Mouse (Mus musculus) cerebellum, adult (tissue): ENCODE results near the gene Ptov1.

Experiments used
- ATAC-seq: cut with Nextera tagmentation; 2 replicates; pipeline ENCODE4 v1.9.2; 2017; ENCODE audit warnings: mild to moderate bottlenecking, moderate library complexity, mixed read lengths; ENCODE audit not compliant: insufficient number of reproducible peaks, low FRiP score, low TSS enrichment

Ptov1 gene

GRCm38 (mm10) chr7:44846804-44847203 is 22.8 kb downstream of the Ptov1 start:
- no peak for ATAC-seq

GRCm38 (mm10) chr7:44845006-44845405 is 24.6 kb downstream of the Ptov1 start:
- ATAC-seq, result no peak

DNA sequence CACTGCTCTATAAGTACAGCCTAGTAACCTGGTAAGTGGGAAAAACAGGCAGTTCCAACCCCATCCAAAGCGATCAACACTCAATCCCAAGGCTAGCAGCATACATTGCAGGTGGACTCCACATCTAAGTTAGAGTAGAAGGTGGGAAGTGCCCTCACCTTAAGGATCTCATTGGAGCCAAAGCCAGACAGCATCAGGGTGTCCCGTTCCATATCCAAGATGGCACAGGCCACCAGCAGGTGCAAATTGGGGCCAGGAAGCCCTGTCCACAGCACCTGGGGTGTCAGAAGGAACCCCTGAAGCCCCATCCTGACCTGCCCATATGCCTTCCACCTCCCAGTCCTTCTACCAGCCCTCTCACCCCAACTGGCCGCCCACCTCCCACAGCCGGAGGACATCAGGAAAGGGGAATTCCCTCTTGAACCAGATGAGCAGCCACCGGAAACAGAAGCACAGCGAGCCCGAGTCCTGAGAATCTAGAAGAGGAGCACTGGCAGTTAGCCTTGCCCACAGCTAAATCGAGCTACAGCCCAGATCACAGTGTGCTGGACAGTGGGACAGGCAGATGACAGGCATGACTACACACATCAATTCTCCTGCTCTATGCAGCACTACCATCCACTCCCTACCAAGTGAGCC is 27.6 kb downstream of the Ptov1 start:
- no peak for ATAC-seq

DNA sequence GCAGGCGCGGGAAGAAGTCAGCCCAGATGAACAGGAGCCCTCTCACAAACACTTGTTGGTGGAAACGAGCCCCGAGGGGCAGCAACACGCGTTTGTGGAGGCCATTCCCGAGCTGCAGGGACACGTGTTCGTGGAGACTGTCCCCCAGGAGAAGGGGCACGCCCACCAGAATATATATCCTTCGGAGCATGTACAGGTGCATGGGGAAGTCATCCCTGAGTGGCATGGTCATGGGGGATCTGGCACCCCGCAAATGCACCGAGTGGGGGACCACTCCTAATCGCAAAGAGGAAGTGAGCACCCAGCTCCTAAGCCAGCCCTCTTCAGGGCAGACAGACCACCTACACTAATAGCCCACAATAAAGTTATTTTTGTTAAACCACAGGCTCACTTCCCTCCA is 29.2 kb downstream of the Ptov1 start:
- ATAC-seq, result no peak

- no peak for ATAC-seq
Observed at GRCm38 (mm10) chr7:44839491-44840191, 29.9 kb downstream of the Ptov1 start.

DNA sequence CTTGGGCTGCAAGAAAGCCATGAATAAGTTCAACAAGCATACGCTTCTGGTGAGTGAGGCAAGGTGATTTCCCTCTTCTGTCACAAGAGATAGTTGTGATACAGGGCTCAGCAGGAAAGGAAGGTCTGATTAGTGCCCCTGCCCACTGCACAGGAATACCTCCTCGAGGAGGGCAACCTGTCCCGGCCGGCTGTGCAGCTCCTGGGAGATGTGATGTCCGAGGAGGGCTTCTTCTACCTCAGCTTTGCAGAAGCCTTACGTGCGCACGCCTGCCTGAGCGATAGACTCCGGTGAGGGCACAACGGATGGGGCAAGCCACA is 30.5 kb downstream of the Ptov1 start:
- ATAC-seq, result no peak

GRCm38 (mm10) chr7:44838073-44838472 is 31.5 kb downstream of the Ptov1 start:
- ATAC-seq, result no peak

DNA sequence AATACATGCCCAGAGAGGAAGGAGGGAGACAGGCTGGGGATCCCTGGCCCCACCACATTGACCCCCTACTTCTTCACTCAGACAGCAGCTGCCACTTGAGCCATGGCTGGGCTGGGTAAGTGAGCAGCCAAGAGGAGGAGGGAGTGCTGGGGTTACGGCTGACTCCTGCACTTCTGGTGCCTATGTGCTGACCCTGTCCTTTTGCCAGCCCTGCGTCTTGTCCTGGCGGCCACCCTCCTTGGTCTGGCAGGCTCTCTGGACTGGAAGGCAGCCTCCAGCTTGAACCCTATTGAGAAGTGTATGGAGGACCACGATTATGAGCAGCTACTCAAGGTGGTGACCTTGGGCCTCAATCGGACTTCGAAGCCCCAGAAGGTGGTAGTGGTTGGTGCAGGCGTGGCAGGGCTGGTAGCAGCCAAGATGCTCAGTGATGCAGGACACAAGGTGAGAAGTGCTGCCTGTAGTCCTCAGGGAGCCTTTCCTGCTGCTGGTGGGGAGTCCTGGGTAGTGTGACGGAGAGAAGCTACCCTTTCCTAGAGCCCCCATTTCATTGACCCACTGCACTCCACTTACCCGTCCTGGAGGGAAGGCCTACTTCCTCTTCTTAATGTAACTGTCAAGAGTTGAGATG is 33.0 kb downstream of the Ptov1 start:
- ATAC-seq, result no peak

GRCm38 (mm10) chr7:44836016-44836404 is 33.6 kb downstream of the Ptov1 start:
- ATAC-seq, result no peak

- ATAC-seq, result no peak
Observed at GRCm38 (mm10) chr7:44835373-44836015, 34.1 kb downstream of the Ptov1 start.

DNA sequence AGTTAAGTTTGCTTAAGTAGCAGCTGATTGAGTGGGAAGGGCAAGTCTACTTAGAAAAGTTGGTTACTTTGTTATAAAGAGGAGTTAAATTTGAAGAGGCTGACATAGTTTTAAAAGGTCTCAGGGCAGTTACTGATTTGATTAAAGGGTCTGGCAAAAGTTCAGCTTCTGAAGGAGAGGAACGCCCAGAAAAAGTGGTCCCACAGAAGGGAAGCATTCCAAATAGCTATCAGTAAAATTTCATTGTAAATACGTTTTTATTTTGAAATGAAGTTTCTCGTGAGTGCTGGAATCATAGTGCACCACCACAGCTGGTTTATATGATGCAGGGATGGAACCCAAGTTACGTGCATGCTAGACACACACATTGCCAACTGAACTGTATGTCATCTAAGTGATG is 36.8 kb downstream of the Ptov1 start:
- ATAC-seq, result no peak

- no peak for ATAC-seq
Observed at GRCm38 (mm10) chr7:44828706-44829105, 40.9 kb downstream of the Ptov1 start.

- ATAC-seq, result no peak
Observed at GRCm38 (mm10) chr7:44826771-44827170, 42.8 kb downstream of the Ptov1 start.

DNA sequence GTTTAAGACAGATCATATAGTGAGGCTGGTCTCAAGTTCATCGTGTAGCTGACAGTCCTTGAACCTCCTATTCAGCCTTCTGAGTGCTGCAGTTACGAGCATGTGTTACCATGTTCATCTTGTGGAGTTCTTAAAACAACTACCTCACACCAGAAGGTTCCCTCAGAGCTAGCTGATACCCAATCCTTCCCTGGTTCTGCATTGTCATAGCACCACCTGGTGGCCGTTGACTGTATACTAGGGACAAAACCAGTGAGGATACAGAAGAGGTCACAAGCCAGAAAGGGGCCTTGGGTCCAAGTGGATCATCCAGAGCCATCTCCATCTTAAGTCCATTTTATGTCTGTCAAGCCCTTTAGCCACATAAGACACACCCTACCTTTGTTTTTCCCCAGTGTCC is 44.7 kb downstream of the Ptov1 start:
- ATAC-seq, result 0 out of 2 replicates have a peak, but pooled peaks have one; percentile 58

- no peak for ATAC-seq
Observed at GRCm38 (mm10) chr7:44823409-44823808, 46.2 kb downstream of the Ptov1 start.

DNA sequence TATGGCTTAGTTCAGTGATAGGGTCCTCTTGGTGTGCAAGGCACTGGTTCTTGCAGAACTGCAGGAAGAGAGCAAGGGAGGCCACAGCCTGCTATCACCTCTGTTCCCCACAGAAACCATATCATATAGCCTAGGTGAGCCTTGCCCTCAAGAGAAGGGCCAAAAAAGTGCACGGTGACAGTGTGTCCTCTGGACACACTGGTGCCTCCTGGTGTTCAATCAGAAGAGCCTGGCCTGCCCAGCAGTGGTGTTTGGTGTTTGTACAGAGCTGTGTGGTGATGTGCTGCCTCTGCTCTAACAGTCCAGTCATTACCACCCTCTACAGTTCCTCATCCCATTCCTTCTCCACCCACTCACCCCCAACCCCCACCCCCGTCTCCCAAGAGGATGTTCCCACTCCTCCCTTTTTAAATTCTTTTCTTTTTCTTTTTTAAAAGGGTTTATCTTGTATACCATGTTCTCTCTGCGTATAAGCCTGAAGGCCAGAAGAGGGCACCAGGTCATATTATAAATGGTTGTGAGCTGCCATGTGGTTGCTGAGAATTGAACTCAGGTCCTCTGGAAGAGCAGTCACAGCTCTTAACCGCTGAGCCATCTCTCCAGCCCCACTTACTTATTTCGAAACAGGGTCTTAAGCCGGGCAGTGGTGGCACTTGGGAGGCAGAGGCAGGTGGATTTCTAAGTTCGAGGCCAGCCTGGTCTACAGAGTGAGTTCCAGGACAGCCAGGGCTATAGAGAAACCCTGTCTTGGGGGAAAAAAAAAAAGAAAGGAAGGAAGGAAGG is 47.7 kb downstream of the Ptov1 start:
- ATAC-seq, result no peak

- no peak for ATAC-seq
Observed at GRCm38 (mm10) chr7:44820525-44820924, 49.1 kb downstream of the Ptov1 start.

- no peak for ATAC-seq
Observed at GRCm38 (mm10) chr7:44819863-44820262, 49.7 kb downstream of the Ptov1 start.

GRCm38 (mm10) chr7:44819391-44819790 is 50.2 kb downstream of the Ptov1 start:
- ATAC-seq, result no peak

DNA sequence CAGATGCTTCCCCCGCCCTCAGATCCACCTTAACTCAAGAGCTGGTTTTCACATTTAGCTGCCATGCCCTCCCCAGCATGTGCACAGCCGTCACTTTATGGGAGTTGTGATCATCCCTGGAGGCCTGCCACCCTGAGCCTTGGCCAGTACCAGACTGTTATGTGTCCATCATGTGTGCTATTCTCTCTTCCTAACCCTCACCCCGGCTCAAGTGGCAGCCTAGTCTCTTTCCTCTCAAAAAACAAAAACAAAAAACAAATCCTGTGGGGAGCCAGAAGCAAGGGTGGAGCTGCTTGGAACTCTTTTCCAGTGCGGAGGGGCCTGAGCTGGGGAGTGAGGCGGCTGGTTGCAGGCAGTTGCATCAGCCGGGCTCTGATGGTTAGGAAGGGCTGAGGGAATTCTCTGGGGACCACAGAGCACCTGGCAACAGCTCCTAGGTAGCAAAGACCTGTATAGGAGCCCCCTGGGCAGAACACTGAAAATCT is 50.8 kb downstream of the Ptov1 start:
- no peak for ATAC-seq
